Mouse (Mus musculus) urinary bladder, adult 2 months (tissue): Measurements from ENCODE around the gene Fam19a3. TPM values are rescaled to one million over a fixed set of nuclear protein-coding genes. Genes with fewer than 3 reads are reported as not detected.
"Not testable (repeated sequence)": the region's sequence is repeated elsewhere in the genome, so short reads cannot be mapped to it uniquely, and the experiment has no call there.

ENCODE experiments used
- DNase-seq: peaks from one replicate; pipeline ENCODE4 v3.0.0; 2022; ENCODE audit warnings: low spot score
- polyA plus RNA-seq: library from polyadenylated mRNA; depleted of rRNA; stranded (reverse); fragments of >200 nt; gene quantifications from 2 replicates; pipeline ENCODE4 v1.2.3, GENCODE M21; 2012; rRNA removed

Fam19a3 gene
- polyA plus RNA-seq = 0.18 and 0.45 TPM in 2 replicates

- DNase-seq = no peak
Measured at GRCm38 (mm10) chr3:104781471-104781903, at the start of gene Fam19a3. TSS of gene Fam19a3 (minus strand) at chr3:104781840.

DNA sequence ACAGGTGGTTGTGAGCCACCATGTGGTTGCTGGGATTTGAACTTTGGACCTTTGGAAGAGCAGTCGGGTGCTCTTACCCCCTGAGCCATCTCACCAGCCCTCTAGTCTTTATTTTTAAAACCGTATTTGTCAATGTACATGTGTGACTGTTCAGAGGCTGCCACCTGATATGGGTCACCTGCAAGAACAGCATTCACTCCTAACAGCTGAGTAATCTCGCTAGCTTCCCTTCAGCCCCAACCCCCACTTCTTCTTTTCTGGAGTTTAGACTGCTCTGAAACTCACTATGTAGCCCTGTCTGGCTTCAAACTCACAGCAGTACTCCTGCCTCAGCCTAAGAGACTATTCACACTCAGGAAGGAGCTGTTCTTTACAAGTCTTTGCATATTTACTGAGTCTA lies 40.8 kb upstream of the Fam19a3 start:
- no peak for DNase-seq

- no peak for DNase-seq
Measured at GRCm38 (mm10) chr3:104820426-104820825, 38.8 kb upstream of the Fam19a3 start.

GRCm38 (mm10) chr3:104818749-104819134 lies 37.1 kb upstream of the Fam19a3 start:
- no peak for DNase-seq

GRCm38 (mm10) chr3:104817991-104818748 lies 36.5 kb upstream of the Fam19a3 start, which contains the start of gene Mov10:
TSS of gene Mov10 (minus strand) at chr3:104818563.
- DNase-seq = peak; percentile 58

GRCm38 (mm10) chr3:104817481-104817990 lies 35.9 kb upstream of the Fam19a3 start:
- DNase-seq = peak; percentile 59

DNA sequence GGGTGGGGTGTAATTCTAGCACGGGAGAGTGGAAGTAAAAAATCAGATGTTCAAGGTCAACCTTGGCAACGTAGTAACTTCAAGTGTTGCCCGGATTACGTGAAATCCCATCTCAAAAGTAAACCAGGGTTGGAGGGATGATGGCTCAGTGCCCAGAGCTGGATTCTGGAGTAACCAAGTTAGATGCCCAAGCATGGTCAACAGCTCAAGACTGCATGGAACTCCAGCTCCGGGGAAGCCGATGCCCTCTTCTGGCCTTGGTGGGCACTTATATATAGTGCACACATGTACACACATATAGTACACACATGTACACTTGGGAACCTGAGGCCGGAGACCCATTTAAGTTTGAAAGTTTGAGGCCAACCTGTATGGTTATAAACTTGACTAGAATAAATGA lies 34.5 kb upstream of the Fam19a3 start:
- DNase-seq = no peak

- no peak for DNase-seq
Measured at GRCm38 (mm10) chr3:104815346-104815745, 33.7 kb upstream of the Fam19a3 start.

GRCm38 (mm10) chr3:104814746-104815145 lies 33.1 kb upstream of the Fam19a3 start:
- DNase-seq = no peak

GRCm38 (mm10) chr3:104813227-104813626 lies 31.6 kb upstream of the Fam19a3 start:
- not testable (repeated sequence) for DNase-seq

DNA sequence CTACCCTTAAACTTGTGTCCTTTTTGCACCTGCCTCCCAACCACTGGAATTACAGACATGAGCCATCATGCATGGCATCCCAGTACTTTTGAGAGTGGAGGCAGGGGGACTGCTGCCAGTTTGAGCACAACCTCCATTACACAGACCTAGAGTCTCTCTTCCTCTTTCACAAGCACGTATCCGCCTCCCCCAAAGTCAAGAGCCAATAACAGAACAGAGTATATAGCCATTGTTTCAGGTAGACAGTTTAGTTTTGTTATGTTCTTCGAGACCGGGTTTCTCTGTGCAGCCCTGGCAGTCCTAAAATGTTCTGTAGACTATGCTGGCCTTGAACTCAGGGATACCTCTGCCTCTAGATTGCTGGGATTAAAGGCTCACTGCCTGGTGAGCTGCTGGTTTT lies 30.6 kb upstream of the Fam19a3 start:
- no peak for DNase-seq

DNA sequence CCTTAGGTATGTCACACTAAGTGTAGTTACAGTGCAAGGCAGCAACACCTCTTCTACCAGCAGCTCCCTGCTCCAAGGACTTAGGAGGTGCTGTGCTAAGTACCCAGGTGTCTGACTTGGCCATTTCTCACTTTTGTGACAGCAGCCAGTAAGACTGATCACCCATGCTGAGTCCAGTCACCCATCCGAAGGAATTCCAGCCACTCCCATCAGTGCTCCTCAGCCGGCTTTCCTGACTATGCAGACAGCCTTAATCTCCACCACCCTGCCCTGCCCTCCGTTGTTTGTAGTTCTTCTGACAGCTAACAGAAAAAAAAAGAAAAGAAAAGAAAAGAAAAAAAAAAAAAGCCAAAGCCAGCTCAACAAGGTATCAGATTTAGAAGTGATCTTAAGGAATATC lies 30.1 kb upstream of the Fam19a3 start:
- DNase-seq = no peak

DNA sequence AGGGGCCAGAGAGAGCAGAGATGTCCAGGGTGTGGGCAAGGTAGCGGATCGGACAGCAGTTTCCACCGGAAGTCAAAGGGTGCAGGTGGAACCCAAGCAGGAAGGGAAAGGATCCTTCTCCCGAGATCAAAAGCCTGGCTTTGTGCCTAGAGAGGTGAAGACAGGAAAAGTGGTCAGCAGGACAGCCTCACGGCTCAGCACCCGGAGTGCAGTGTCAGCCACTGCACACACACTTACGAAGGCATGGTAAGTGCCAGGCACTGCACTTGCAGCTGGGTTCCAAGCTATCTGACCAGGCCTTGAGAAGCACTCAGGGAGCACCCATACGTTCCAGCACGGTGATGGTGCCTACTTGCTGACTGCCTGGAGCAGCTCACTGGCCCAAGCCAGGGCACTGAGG lies 23.9 kb upstream of the Fam19a3 start:
- no peak for DNase-seq

GRCm38 (mm10) chr3:104804312-104804711 lies 22.7 kb upstream of the Fam19a3 start:
- DNase-seq = no peak

GRCm38 (mm10) chr3:104801481-104801880 lies 19.8 kb upstream of the Fam19a3 start:
- no peak for DNase-seq

DNA sequence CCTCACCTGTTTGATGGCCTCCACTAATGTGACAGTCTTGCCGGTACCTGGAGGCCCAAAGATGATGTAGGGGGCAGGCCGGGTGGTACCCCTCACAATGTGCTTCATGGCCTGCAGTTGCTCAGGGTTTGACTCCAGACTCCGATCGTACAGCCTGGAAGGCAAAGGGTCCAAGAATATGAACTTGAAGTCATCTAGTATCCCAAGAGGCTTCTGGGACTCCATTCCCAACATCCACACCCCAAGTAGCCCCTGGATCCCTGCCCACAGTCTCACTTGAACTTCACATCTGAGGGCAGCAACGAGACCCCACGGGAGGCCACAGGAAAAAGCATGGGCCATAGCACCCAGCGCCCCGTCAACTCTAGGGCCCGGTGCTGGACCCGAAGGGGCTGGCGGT lies 19.0 kb upstream of the Fam19a3 start:
- no peak for DNase-seq

GRCm38 (mm10) chr3:104796430-104797082 lies 14.9 kb upstream of the Fam19a3 start:
- DNase-seq = no peak

DNA sequence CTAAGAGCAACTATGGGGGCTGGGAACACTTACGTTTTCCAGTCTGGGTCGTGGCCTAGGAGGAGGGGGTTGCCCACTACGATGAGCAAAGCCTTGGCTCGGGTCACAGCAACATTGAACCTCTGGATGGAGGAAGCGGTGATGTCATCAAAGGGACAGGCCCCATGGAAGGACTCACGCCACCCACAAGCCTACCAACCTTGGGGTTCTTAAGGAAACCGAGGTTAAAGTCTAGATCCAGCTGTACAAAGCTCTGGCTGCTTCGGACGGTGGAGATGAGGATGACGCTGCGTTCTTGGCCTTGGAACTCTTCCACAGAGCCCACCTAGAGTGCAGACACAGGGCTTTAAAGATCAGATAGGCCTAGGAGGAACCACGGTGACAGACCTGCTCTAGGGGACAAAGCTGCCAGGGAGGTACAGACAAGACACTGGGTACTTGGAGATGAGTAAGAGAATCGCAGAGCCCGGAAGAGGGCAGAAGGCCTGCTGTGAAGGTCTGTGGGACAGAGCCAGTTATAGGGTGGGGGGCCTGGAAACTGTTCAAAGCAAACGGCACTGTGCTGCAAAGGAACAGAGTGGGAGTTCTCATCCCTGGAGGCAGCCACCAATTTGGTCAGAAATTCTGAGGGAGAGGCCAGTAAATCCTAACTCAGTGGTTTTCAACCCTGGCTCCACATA lies 14.2 kb upstream of the Fam19a3 start:
- DNase-seq = no peak

DNA sequence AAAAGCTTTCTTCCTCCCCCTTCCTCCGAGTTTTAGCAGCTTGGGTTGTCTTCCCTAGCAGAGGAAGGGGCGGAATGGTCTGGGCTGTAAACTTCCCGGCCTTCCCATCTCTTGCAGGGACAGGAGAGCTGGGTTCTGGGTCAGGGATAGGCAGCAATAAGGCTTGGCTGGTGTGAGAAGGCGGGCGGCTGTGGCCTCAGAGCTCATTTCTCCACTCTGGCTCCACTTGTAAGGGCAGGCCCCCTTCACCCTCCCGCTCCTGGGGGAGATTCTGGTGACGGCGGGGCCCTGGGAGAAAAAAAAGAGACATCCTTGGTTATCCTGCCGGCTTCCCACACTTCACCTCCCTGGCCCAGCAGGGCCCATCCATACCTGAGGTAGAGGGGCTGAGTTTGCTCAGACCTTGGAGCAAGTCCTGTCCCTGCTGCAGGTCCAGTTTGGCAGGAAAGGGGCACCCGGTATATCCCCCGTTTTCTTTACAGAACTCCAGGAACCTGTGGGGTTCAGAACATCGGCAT lies 13.4 kb upstream of the Fam19a3 start:
- no peak for DNase-seq

DNA sequence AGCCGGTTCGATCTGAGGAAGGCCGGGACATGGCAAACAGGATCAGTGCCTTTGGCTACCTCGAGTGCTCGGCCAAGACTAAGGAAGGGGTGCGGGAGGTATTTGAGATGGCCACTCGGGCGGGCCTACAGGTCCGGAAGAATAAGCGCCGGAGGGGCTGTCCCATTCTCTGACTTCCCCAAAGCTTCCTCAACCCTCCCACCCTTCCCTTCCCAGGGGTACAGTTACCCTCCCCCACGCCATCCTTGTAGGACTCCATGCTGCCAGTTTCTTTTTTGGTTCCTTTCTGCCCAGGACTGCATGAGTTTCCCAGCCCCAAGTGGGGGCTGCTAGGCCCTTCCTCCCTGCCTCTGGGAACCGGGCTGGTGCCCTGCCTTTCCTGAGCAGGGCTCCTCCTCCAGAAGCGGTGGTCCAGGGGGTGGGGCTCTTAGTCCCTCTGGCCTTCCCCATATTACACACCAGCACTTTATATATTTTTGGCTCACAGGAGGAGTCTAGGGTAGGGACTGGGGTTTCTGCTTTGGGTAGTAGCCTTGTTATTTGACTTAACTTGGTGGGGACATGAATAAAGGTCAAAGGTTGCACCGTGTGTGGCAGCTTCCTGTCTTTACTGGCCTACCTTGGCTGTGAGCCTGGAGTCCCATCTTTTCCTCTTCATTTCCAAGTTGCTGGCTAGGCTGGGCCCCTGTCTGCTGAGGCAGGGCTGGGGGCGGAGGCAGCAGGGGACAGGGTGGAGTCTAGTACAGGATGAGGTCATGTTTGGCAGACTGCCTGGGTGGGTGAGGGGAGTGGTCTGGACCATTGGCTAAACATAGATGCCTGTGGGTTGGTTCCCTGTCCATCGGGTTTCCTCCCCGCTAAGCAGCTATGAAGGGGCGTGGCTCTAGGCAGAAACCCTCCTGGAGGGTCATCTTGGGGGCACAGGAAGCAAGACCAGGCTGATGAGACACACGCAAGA lies 12.5 kb upstream of the Fam19a3 start:
- DNase-seq = peak; percentile 56
